Mouse (Mus musculus): Measurements from ENCODE around the gene Gm34302. TPM values are rescaled to one million over a fixed set of nuclear protein-coding genes. Genes with fewer than 3 reads are reported as not detected.
"Not testable (repeated sequence)": the region's sequence is repeated elsewhere in the genome, so short reads cannot be mapped to it uniquely, and the experiment has no call there.

The Gm34302 gene
- not detected in 2 replicates for polyA plus RNA-seq (2016; fragmentation: Nextera tagmentation; extraction: Ambion mirVana)

DNA sequence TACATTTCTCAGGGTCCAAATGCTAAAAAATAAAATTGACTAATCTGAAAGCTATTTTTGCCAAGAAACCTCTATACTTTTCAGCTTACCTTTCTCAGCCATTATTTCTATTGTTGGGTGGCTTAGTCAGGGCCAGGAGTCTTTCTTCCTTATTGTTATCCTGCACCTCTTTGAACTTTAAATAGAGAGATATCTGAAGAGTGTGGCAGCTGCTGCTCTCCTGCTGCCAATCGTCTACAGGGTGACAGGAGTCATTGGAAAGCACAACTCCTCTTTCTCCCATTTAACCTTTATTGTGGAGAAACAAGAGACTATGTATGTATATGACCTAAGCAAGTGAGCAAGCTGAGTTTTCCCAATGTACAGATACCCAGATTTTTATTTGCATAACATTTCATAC is at the start of gene Gm34302:
TSS of gene Gm34302 (minus strand) at position 154 of the 400 bp plus-strand sequence.
- Histone ChIP-seq H3K27me3 (no peaks in the 10 kb centered on the region), H3K4me1 (no peaks in the 10 kb centered on the region), H3K9me3 (replicated peaks) (no peaks in the 10 kb centered on the region), H3K27ac (no peak within 1 kb of the TSS), H3K4me3 (no peak within 1 kb of the TSS), H3K9ac (no peak within 1 kb of the TSS), H3K36me3 (no peaks in the 10 kb centered on the region), H3K4me2 (replicated peaks) (no peak within 1 kb of the TSS)
- 49% methylated on average over 1 of the region's 1 CpGs for WGBS
- ATAC-seq (ENCODE audit: low FRiP score), result no peak

DNA sequence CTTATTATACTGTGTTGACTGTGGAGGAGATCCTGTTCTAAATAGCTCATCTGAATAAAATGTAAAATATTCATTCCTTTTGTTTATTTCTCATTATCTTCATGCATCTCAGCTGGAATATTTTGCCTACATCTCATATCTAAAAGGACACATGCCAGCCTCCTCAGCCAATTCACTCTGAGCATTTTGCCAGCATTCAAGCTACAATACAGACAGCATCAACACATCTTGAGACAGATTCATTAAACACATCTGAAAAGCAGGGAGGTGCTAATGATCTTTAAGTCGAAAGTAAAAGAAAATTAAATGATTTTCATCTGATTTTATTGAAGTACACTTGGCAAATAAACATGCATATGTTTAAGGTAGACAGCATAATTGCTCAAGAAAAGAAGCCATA is 48.2 kb upstream of the Gm34302 start:
- Histone ChIP-seq H3K4me3 (no peak overlapping the region), H3K4me2 (replicated peaks) (no peak overlapping the region), H3K9me3 (replicated peaks) (no peaks in the 10 kb centered on the region), H3K36me3 (no peaks in the 10 kb centered on the region), H3K4me1 (no peaks in the 10 kb centered on the region), H3K9ac (no peak overlapping the region), H3K27ac (no peak overlapping the region), H3K27me3 (no peaks in the 10 kb centered on the region)
- 82% methylated on average over 1 of the region's 1 CpGs for WGBS
- no peak for ATAC-seq (ENCODE audit: low FRiP score)

DNA sequence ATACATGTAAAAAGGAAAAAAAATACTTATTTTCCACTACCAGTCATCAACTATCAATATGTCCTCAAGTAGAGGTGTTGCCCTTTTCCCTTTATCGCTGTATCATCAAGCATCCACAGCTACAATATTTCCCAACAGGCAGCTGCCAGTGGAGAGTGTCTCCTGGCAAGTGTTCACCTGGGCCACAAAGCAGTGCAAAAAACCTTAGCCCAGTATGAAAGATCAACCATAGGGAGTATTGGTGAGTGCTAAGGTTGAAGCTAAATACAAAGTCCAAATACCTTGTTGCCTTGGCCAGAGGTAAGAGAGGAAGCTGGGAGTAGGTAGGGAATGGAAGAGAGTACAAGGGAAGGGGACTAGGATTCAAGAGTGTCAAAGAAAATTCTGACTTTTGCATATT is 34.0 kb upstream of the Gm34302 start:
- no peak overlapping the region for H3K4me2 ChIP-seq (replicated peaks)
- no peak overlapping the region for H3K9ac ChIP-seq
- no peak for ATAC-seq (ENCODE audit: low FRiP score)
- WGBS, result 95% methylated on average over 1 of the region's 1 CpGs
- H3K27me3 ChIP-seq, result no peaks in the 10 kb centered on the region
- no peaks in the 10 kb centered on the region for H3K4me1 ChIP-seq
- no peak overlapping the region for H3K27ac ChIP-seq
- no peak overlapping the region for H3K4me3 ChIP-seq
- no peaks in the 10 kb centered on the region for H3K36me3 ChIP-seq
- no peaks in the 10 kb centered on the region for H3K9me3 ChIP-seq (replicated peaks)

DNA sequence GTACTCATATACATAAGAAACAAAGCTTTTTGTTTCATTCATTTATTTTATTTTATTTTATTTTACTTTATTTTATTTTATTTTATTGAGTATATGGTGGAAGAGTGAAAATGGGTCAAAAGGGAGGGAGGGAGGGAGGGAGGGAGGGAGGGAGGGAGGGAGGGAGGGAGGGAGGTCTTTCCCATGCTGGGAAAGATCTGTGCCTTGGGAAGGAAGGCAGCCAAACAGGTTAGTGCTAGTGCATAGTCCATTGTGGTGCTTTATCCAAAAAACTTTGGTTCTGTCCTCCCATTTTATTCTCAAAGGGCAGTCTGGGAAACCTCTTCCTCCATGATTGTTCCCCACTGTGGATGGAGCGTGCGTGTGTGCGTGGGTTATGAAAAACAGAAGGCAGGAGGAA is 32.6 kb upstream of the Gm34302 start:
- not testable (repeated sequence) for H3K4me1 ChIP-seq; H3K4me2 ChIP-seq (replicated peaks); H3K4me3 ChIP-seq; H3K36me3 ChIP-seq; H3K9me3 ChIP-seq (replicated peaks); H3K27ac ChIP-seq; H3K9ac ChIP-seq; ATAC-seq (ENCODE audit: low FRiP score); H3K27me3 ChIP-seq
- WGBS, result 79% methylated on average over 3 of the region's 3 CpGs

DNA sequence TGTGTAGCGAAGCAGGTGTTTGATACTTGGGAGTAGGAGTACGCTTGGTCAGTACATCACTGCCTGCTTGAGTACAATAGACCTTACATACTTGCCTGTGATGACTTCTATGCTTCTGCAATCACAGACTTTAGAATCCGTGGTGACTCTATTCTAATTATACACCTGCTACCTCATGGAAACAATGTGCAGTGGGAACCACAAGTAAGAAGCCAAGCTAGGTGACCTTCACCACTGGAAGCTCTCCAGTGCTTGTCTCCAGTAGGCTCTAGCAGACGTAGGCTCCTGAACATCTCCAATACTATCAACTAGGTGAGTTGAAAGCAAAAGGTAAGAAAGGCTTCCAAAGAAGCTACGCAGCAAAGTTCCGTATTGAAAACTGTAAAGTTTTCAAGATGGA is 27.6 kb upstream of the Gm34302 start:
- no peak overlapping the region for H3K27ac ChIP-seq
- H3K4me2 ChIP-seq (replicated peaks), result no peak overlapping the region
- 89% methylated on average over 6 of the region's 6 CpGs for WGBS
- H3K9me3 ChIP-seq (replicated peaks), result no peaks in the 10 kb centered on the region
- no peaks in the 10 kb centered on the region for H3K4me1 ChIP-seq
- H3K36me3 ChIP-seq, result no peaks in the 10 kb centered on the region
- H3K4me3 ChIP-seq, result no peak overlapping the region
- no peak for ATAC-seq (ENCODE audit: low FRiP score)
- H3K27me3 ChIP-seq, result no peaks in the 10 kb centered on the region
- no peak overlapping the region for H3K9ac ChIP-seq

DNA sequence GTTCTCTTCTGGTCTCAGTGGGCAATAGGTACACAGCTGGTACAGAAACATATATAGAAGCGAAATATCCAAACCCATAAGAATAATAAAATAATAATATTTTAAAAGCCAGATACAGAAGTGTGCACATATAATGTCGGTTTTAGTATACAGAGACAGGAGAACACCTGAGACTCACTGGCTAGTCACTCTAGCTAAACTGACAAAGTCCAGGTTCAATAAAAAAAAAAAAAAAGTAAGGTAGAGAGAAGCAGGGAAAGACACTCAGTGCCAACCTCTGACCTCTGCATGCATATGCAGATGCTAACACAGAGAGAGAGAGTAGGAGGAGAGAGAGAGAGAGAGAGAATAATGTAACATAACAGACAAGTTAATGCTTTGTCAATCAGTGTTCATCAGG is 25.8 kb upstream of the Gm34302 start:
- H3K9me3 ChIP-seq (replicated peaks), result no peaks in the 10 kb centered on the region
- no peaks in the 10 kb centered on the region for H3K4me1 ChIP-seq
- H3K36me3 ChIP-seq, result no peaks in the 10 kb centered on the region
- H3K4me2 ChIP-seq (replicated peaks), result no peak overlapping the region
- no peak overlapping the region for H3K4me3 ChIP-seq
- H3K9ac ChIP-seq, result no peak overlapping the region
- WGBS, result 87% methylated on average over 2 of the region's 2 CpGs
- no peak for ATAC-seq (ENCODE audit: low FRiP score)
- no peak overlapping the region for H3K27ac ChIP-seq
- H3K27me3 ChIP-seq, result no peaks in the 10 kb centered on the region

DNA sequence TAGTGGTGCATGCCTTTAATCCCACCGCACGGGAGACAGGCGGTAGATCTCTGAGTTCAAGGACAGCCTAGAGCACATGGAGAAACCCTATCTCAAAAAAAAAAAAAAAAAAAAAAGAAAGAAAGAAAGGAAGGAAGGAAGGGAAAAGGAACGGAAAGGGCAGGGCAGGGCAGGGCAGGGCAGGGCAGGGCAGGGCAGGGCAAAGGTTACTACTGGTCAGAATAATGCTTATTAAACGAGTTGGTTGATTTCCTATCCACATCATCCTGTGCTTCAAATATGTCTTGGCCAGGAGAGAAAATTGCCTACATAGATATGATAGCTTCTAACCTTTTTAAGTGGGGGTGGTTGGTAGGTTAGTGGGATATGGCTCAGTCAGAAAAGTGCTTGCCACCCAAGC is 25.2 kb upstream of the Gm34302 start:
- H3K4me2 ChIP-seq (replicated peaks), result no peak overlapping the region
- no peaks in the 10 kb centered on the region for H3K36me3 ChIP-seq
- no peak overlapping the region for H3K4me3 ChIP-seq
- WGBS, result 89% methylated on average over 5 of the region's 5 CpGs
- ATAC-seq (ENCODE audit: low FRiP score), result no peak
- no peaks in the 10 kb centered on the region for H3K4me1 ChIP-seq
- H3K27ac ChIP-seq, result no peak overlapping the region
- no peak overlapping the region for H3K9ac ChIP-seq
- H3K27me3 ChIP-seq, result no peaks in the 10 kb centered on the region
- H3K9me3 ChIP-seq (replicated peaks), result no peaks in the 10 kb centered on the region

DNA sequence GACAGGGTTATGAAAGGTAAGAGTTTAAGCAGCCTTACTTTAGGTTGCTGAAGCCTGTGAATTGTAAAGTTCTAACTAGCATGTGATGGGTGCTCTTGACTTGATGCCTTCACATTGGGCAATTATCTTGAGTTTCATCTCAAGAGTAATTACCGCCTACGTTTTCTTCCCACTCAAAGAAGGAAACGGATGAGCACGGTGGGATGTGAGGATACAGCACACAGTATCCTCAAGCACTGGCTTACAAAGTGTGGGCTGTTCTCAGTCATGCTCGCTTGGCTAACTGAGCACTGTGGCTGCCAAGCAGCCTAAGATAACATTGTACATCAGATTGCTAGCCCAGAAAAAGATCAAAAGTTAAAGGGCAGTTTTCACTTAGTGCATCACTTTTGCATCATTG is 20.8 kb upstream of the Gm34302 start:
- ATAC-seq (ENCODE audit: low FRiP score), result no peak
- WGBS, result 92% methylated on average over 5 of the region's 5 CpGs
- no peaks in the 10 kb centered on the region for H3K9me3 ChIP-seq (replicated peaks)

DNA sequence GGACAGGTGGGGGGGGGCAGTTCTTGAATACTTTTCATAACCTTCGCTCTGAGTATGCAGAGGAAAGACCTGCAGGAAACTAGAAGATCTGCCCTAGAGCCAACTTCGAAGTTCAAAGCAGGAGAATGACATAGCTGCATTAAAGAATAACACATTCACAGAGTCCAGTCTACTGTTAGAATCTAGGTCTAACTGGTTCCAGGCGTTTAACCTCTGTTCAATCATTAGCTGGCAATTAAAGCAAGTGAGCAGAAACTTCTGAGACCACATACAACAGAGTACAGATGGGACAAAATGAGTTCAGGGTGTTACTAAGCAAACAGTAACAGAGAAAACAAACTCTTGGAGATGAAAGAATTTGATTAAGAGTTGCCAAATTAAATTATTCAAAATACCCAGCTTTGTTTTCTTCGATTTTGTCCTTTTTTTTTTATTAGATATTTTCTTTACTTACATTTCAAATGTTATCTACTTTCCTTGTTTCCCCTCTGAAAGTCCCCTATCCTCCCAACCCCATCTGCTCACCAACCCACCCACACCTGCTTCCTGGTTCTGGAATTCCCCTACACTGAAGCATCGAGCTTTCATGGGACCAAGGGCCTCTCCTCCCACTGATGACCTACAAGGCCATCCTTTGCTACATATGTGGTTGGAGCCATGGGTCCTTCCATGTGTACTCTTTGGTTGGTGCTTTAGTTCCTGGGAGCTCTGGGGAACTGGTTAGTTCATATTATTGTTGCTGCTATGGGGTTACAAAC is 11.1 kb upstream of the Gm34302 start:
- 74% methylated on average over 5 of the region's 5 CpGs for WGBS
- Histone ChIP-seq H3K9ac (no peak overlapping the region), H3K36me3 (no peaks in the 10 kb centered on the region), H3K4me2 (replicated peaks) (no peak overlapping the region), H3K4me3 (no peak overlapping the region), H3K27ac (no peak overlapping the region), H3K27me3 (no peaks in the 10 kb centered on the region), H3K4me1 (no peaks in the 10 kb centered on the region), H3K9me3 (replicated peaks) (no peaks in the 10 kb centered on the region)
- no peak for ATAC-seq (ENCODE audit: low FRiP score)

More for the DNA sequence above, 20.8 kb upstream of the Gm34302 start:
- Histone ChIP-seq H3K27me3 (no peaks in the 10 kb centered on the region), H3K4me2 (replicated peaks) (no peak overlapping the region), H3K27ac (no peak overlapping the region), H3K9ac (no peak overlapping the region), H3K4me3 (no peak overlapping the region), H3K4me1 (no peaks in the 10 kb centered on the region), H3K36me3 (no peaks in the 10 kb centered on the region)

DNA sequence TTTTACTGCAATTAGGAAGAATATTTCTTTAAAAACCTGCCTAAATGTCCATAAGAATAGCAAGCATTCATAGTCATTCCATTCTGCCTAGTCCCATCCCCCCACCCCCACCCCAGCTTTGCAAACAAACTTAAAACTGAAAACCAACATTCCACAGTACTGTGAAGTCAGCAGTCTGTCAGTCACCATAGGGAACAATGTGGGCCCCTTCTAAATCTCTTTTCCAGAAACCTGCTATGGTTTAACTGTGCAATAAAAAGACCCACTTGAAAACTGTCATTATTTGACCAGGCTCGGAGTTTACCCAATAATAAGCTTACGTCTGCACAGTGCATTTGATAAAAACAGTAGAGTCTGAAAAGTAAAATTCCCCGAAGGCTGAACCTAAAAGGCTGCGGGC is 9.9 kb upstream of the Gm34302 start:
- Histone ChIP-seq H3K27me3 (no peaks in the 10 kb centered on the region), H3K4me3 (no peak overlapping the region), H3K9me3 (replicated peaks) (no peaks in the 10 kb centered on the region), H3K4me2 (replicated peaks) (no peak overlapping the region), H3K36me3 (no peaks in the 10 kb centered on the region), H3K9ac (no peak overlapping the region), H3K27ac (no peak overlapping the region), H3K4me1 (no peaks in the 10 kb centered on the region)
- WGBS, result 70% methylated on average over 4 of the region's 4 CpGs
- ATAC-seq (ENCODE audit: low FRiP score), result no peak

DNA sequence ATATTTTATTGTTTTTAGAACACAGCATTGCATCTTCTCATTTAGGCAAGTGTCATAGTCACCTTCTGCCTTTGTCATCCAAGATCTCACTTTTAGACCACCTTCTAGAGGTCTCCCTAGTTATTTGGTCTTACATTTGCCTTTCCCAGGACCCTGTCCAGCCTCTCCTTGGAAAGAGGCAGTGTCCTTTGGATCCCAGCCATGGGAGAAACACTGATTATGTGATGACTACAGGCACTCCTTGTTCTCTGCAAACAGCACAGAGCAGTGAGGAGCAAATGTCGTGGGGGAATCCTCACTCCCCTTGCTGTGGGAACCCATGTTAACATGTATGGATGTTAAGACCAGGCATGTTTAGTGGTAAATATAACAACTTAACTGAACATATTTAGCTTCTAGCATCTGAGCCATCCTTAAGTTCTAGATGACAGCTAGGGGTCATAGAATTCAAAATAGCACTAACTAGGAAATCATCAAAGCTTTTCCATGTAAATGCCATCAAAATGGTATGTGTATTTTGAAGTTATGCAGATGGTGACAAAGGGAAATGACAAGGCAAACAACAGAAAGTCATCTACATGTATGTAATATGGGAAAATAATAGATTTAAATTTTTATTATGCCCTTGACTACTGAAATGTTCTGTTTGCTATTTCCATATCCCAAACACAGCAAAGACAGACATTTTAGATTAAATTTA is 43.1 kb downstream of the Gm34302 start:
- ATAC-seq (ENCODE audit: low FRiP score), result no peak
- Histone ChIP-seq H3K4me3 (no peak overlapping the region), H3K9me3 (replicated peaks) (no peaks in the 10 kb centered on the region), H3K4me2 (replicated peaks) (no peak overlapping the region), H3K27me3 (no peaks in the 10 kb centered on the region), H3K4me1 (no peaks in the 10 kb centered on the region), H3K9ac (no peak overlapping the region), H3K27ac (no peak overlapping the region), H3K36me3 (no peaks in the 10 kb centered on the region)
- WGBS, result 85% methylated on average over 1 of the region's 1 CpGs

DNA sequence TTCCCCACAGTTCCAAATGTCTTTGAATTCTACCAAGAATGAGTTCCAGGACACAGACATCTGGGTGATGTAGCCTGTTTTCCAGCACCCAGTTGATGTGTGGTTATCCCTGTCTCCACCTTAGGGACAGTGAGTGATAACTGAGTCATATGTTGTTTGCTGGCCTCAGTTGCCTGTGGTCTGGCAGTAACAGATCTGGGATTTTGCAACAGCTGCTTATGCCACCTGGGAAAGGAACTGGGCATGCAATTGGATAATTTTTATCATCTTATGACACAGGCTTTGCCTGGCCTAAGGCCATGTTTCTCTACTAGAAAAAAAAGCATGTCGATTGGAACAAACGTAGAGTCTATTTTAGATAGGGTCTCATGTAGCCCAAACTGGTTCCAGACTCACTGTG is 43.9 kb downstream of the Gm34302 start:
- H3K4me2 ChIP-seq (replicated peaks), result no peak overlapping the region
- H3K27me3 ChIP-seq, result no peaks in the 10 kb centered on the region
- ATAC-seq (ENCODE audit: low FRiP score), result no peak
- no peaks in the 10 kb centered on the region for H3K9me3 ChIP-seq (replicated peaks)
- no peaks in the 10 kb centered on the region for H3K36me3 ChIP-seq
- 93% methylated on average over 2 of the region's 2 CpGs for WGBS
- H3K9ac ChIP-seq, result no peak overlapping the region
- no peak overlapping the region for H3K27ac ChIP-seq
- H3K4me1 ChIP-seq, result no peaks in the 10 kb centered on the region
- H3K4me3 ChIP-seq, result no peak overlapping the region

DNA sequence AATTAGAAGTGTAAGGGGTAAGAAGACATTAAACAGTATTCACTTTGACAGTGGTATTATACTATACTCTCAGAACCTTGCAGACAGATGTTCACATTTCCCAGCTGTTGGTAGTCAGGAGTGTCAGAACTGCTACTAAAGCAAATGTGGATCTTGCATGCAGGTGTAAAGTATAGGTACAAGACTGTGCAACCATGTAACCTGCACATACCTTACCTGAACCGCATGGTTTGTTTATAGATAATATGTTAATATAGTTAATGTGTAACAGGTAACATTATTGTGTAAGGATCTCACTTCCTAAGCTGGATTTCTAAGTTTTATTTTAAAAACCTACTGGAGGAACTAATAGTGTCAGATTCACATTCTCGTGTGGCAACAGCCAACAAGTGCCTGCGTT is 44.8 kb downstream of the Gm34302 start:
- ATAC-seq (ENCODE audit: low FRiP score), result no peak
- WGBS, result 89% methylated on average over 3 of the region's 3 CpGs
- H3K27ac ChIP-seq, result no peak overlapping the region
- H3K36me3 ChIP-seq, result no peaks in the 10 kb centered on the region
- H3K4me1 ChIP-seq, result no peaks in the 10 kb centered on the region
- H3K4me2 ChIP-seq (replicated peaks), result no peak overlapping the region
- no peaks in the 10 kb centered on the region for H3K9me3 ChIP-seq (replicated peaks)
- no peak overlapping the region for H3K4me3 ChIP-seq
- no peaks in the 10 kb centered on the region for H3K27me3 ChIP-seq
- H3K9ac ChIP-seq, result no peak overlapping the region

Measured in hindbrain, embryonic 12.5 days (tissue).